Mouse (Mus musculus) 3134 (cell line): ENCODE results near the gene Ccnc.

Experiments
- DNase-seq: peaks from one replicate; pipeline ENCODE4 v3.0.0-alpha.2; 2011; ENCODE audit warnings: low spot score; ENCODE audit not compliant: insufficient read length; ENCODE audit errors: extremely low read depth

Gene Ccnc

DNA sequence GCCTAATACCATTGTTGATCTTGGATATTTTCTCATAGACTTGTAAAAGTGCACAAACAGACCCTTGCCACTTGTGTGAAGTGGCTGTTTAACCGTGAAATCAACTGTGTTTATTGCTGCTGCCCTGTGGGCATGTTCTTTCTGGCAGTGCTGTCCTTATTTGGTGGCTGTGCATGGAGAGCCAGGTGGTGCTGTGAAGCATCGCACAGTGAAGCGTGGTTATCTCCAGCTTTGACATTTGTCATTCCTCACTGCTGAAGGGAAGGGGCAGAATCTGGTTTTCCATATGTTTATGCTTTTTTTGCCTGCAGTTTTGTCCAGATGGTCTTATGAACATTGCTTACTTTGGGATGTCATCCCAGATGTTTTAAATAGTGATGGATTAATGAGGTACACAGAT is 66.1 kb downstream of the Ccnc start:
- no peak for DNase-seq

DNA sequence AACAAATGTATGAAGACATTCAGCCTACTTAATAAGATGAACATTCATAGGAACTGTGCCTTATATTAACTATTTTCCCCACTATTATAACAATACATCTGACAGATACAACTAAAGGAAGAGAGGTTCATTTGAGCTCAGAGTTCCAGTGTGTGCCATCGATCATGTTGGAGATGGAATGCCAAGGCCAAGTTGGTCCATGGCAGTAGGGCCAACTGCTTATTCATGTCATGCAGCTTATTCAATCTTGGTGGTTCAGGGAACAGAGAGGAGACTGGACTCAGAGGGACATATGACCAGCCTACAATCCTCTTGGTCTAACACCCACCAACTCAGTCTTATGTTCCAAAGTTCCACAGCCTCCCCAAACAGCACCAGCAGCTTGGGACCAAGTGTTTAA is 73.5 kb downstream of the Ccnc start:
- no peak for DNase-seq

DNA sequence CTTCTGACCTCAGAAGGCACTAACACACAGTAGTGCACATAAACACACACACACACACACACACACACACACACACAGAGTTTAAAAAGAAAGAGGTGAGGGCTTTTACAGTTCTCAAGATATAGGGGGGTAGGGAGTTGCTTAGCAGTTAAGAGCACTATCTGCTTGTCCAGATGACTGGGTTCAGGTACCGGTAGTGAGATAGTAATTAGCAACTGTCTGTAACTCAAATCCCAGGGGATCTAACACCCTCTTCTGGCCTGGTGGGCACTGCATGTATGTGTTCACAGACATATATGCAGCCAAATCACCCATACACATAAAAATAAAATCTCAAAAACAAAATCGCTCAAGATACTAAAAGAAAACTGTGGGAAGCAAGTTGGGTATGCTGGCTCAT is 74.1 kb downstream of the Ccnc start:
- no peak for DNase-seq

DNA sequence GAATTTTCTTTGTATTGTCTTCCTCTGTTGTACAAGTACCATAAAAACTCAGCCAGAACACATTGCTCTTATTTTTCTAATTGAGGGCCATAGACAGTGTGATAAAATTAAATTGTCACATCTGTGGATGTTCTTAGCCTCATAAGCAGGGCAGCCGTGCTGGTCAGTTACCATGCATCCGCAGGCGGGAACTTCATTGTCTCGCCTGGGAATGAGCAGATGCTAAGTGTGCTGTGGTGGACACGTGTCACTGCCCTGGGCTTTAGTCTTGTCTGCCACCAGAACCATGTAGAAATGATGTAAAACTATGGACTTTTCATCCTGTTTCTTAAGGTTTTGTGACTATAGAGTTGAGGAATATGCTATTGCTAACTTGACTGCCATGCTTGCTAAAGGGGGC is 79.7 kb downstream of the Ccnc start:
- no peak for DNase-seq
